In genomic region chr2:59230656-59231055, GRCm38 (mm10) we compare ENCODE assay signal across 14 mouse cellular contexts.
DNase-seq lines count a peak whose midpoint lies in the region; ATAC-seq and TF ChIP-seq lines count a peak whose summit lies in the region.
"Had no signal": no experiment of that assay in that cellular context is flagged by ENCODE, and none has a peak within 500 bp of the region (broad histone marks: within the 10 kb centered on the region; RNA-seq: fewer than 3 reads in every experiment).

No protein-coding gene starts in this region.

- no peak for TF ChIP-seq POLR2A in kidney, adult 2 months (IDR thresholded peaks at IDR 0.05; ENCODE audit: low read depth, low read length)

- H3K9me3 ChIP-seq in hindbrain, embryonic 11.5 days (ENCODE audit: control insufficient read depth, low read length) = no peaks in the 10 kb centered on the region
- no peaks in the 10 kb centered on the region for H3K9me3 ChIP-seq in hindbrain, embryonic 14.5 days (ENCODE audit: control insufficient read depth, low read length)
- H3K9me3 ChIP-seq in liver, postnatal 0 days (ENCODE audit: low read length) = no peaks in the 10 kb centered on the region
- no peaks in the 10 kb centered on the region for H3K9me3 ChIP-seq in heart, embryonic 10.5 days
- H3K9me3 ChIP-seq: megakaryocyte, embryonic 14.5 days; neural tube, embryonic 13.5 days had no signal

- H3K9ac ChIP-seq in hindbrain, embryonic 11.5 days (ENCODE audit: low read depth, low read length) = no peak overlapping the region
- no peak overlapping the region for H3K9ac ChIP-seq in hindbrain, embryonic 14.5 days
- no peak overlapping the region for H3K9ac ChIP-seq in liver, postnatal 0 days (replicated peaks)
- H3K9ac ChIP-seq: neural tube, embryonic 13.5 days had no signal

- 39% methylated on average over 9 of the region's 9 CpGs for WGBS in hindbrain, embryonic 11.5 days
- 30% methylated on average over 9 of the region's 9 CpGs for WGBS in hindbrain, embryonic 14.5 days
- 36% methylated on average over 9 of the region's 9 CpGs for whole genome bisulfite sequencing in kidney, adult 2 months
- WGBS in liver, postnatal 0 days (ENCODE audit: insufficient replicate concordance) = 61% methylated on average over 9 of the region's 9 CpGs
- WGBS in heart, embryonic 10.5 days = 69% methylated on average over 9 of the region's 9 CpGs

- no peaks in the 10 kb centered on the region for H3K36me3 ChIP-seq in hindbrain, embryonic 11.5 days (ENCODE audit: control insufficient read depth, insufficient read depth, low read length)
- no peaks in the 10 kb centered on the region for H3K36me3 ChIP-seq in hindbrain, embryonic 14.5 days (replicated peaks; ENCODE audit: control insufficient read depth, insufficient read depth)
- H3K36me3 ChIP-seq in kidney, adult 2 months (ENCODE audit: control insufficient read depth, insufficient read depth, low read length) = no peaks in the 10 kb centered on the region
- no peaks in the 10 kb centered on the region; the same call in 1 of the 2 replicates for H3K36me3 ChIP-seq in liver, postnatal 0 days (replicated peaks; ENCODE audit: insufficient read depth, low read length)
- H3K36me3 ChIP-seq in heart, embryonic 10.5 days = peaks cover 6% of the 10 kb centered on the region; the same call in 1 of the 2 replicates

- TF ChIP-seq EP300 in liver, postnatal 0 days (IDR thresholded peaks at IDR 0.05; ENCODE audit: low read depth) = no peak

- H3K27ac ChIP-seq in hindbrain, embryonic 11.5 days (ENCODE audit: low read depth, low read length) = no peak overlapping the region
- no peak overlapping the region for H3K27ac ChIP-seq in hindbrain, embryonic 14.5 days
- H3K27ac ChIP-seq in kidney, adult 2 months (ENCODE audit: insufficient read depth, low read depth, low read length) = no peak overlapping the region
- H3K27ac ChIP-seq in liver, postnatal 0 days (ENCODE audit: low read depth) = no peak overlapping the region
- no peak overlapping the region for H3K27ac ChIP-seq in heart, embryonic 10.5 days
- H3K27ac ChIP-seq: neural tube, embryonic 13.5 days had no signal

- DNase-seq in hindbrain, embryonic 11.5 days (ENCODE audit: low spot score) = peak; percentile 19
- no peak for DNase-seq in hindbrain, embryonic 14.5 days (ENCODE audit: low spot score)
- peak; percentile 89 for DNase-seq in ZHBTc4 (ENCODE audit: low read depth, low spot score)
- peak; percentile 80 for DNase-seq in kidney, adult 2 months
- peak; percentile 35 for DNase-seq in liver, postnatal 0 days
- no peak for DNase-seq in heart, embryonic 10.5 days (ENCODE audit: low spot score)
- DNase-seq in spleen, postnatal 36 days (ENCODE audit: low spot score in 2 of 2) = no peak
- DNase-seq: B cell, adult 2 months; cerebellum, adult 8-10 months; gastrocnemius, postnatal 36 days; heart, postnatal 4 days had no signal

- no peaks in the 10 kb centered on the region for H3K4me1 ChIP-seq in hindbrain, embryonic 11.5 days (replicated peaks; ENCODE audit: control insufficient read depth, insufficient read depth, low read length)
- H3K4me1 ChIP-seq in hindbrain, embryonic 14.5 days (replicated peaks; ENCODE audit: control insufficient read depth, insufficient read depth, low read length) = no peaks in the 10 kb centered on the region
- H3K4me1 ChIP-seq in kidney, adult 2 months (ENCODE audit: control insufficient read depth, insufficient read depth, low read length) = peaks cover 25% of the 10 kb centered on the region; the same call in 1 of the 2 replicates
- peaks cover 10% of the 10 kb centered on the region for H3K4me1 ChIP-seq in liver, postnatal 0 days (ENCODE audit: insufficient read depth)
- H3K4me1 ChIP-seq in heart, embryonic 10.5 days = peaks cover 31% of the 10 kb centered on the region

- no peaks in the 10 kb centered on the region for H3K27me3 ChIP-seq in hindbrain, embryonic 11.5 days (ENCODE audit: control insufficient read depth, insufficient read depth, low read length)
- H3K27me3 ChIP-seq in hindbrain, embryonic 14.5 days (ENCODE audit: control insufficient read depth, insufficient read depth, low read length) = no peaks in the 10 kb centered on the region
- no peaks in the 10 kb centered on the region for H3K27me3 ChIP-seq in kidney, adult 2 months (replicated peaks; ENCODE audit: control insufficient read depth, insufficient read depth, low read length)
- H3K27me3 ChIP-seq in liver, postnatal 0 days (ENCODE audit: insufficient read depth, low read length) = no peaks in the 10 kb centered on the region
- no peaks in the 10 kb centered on the region for H3K27me3 ChIP-seq in heart, embryonic 10.5 days (ENCODE audit: insufficient read depth, poor library complexity, severe bottlenecking)
- H3K27me3 ChIP-seq: megakaryocyte, embryonic 14.5 days; neural tube, embryonic 13.5 days had no signal

- no peak overlapping the region for H3K4me3 ChIP-seq in hindbrain, embryonic 11.5 days (ENCODE audit: low read depth, low read length)
- H3K4me3 ChIP-seq in hindbrain, embryonic 14.5 days (replicated peaks; ENCODE audit: low read length) = no peak overlapping the region
- H3K4me3 ChIP-seq in kidney, adult 2 months (ENCODE audit: insufficient read depth, low read depth, low read length) = no peak overlapping the region
- no peak overlapping the region for H3K4me3 ChIP-seq in liver, postnatal 0 days (ENCODE audit: low read depth, low read length)
- H3K4me3 ChIP-seq in heart, embryonic 10.5 days = no peak overlapping the region
- H3K4me3 ChIP-seq: megakaryocyte, embryonic 14.5 days; neural tube, embryonic 13.5 days had no signal

- no peak for ATAC-seq in hindbrain, embryonic 11.5 days (ENCODE audit: low FRiP score)
- no peak for ATAC-seq in hindbrain, embryonic 14.5 days (ENCODE audit: low FRiP score)
- ATAC-seq in liver, postnatal 0 days = peak; percentile 51; the same call in 1 of the 2 replicates
- no peak for ATAC-seq in monocyte, adult 5-6 weeks (replicated peaks; ENCODE audit: insufficient number of reproducible peaks, low FRiP score, low TSS enrichment, poor library complexity, severe bottlenecking)

- H3K4me2 ChIP-seq in hindbrain, embryonic 11.5 days (replicated peaks; ENCODE audit: low read depth, low read length) = no peak overlapping the region
- H3K4me2 ChIP-seq in hindbrain, embryonic 14.5 days (replicated peaks) = no peak overlapping the region
- no peak overlapping the region for H3K4me2 ChIP-seq in liver, postnatal 0 days (ENCODE audit: low read depth, low read length)
- H3K4me2 ChIP-seq: neural tube, embryonic 13.5 days had no signal

- TF ChIP-seq CTCF in kidney, adult 2 months (conservative IDR thresholded peaks at IDR 0.05; ENCODE audit: insufficient read depth, insufficient read length, low read depth, low read length) = no peak
- no peak for TF ChIP-seq CTCF in liver, postnatal 0 days (IDR thresholded peaks at IDR 0.05; ENCODE audit: low read depth)

Comparison
In these comparisons a context has a peak if more than half of its experiments do, and no peak if none do; other contexts are left out.
1. DNase-seq: peak in hindbrain, embryonic 11.5 days (single experiment), ZHBTc4 (single experiment), kidney, adult 2 months (single experiment) and liver, postnatal 0 days (single experiment); none in hindbrain, embryonic 14.5 days (single experiment), heart, embryonic 10.5 days (single experiment) and spleen, postnatal 36 days (0 of 2).